Mouse (Mus musculus) cerebellum, adult 2 months (tissue): ENCODE measurements around the gene Tcam1.

Source experiments
- CTCF ChIP-seq: fragments of 200-500 bp; IDR thresholded peaks from 2 replicates; pipeline ENCODE4 v1.5.1; 2011; ENCODE audit warnings: low read depth, mild to moderate bottlenecking, control low read depth, low read length, moderate library complexity, borderline replicate concordance; ENCODE audit not compliant: insufficient read depth
- POLR2A ChIP-seq: fragments of 200-500 bp; IDR thresholded peaks from 2 replicates; pipeline ENCODE4 v1.6.1; 2011; ENCODE audit warnings: low read length, control low read depth, borderline replicate concordance; ENCODE audit not compliant: insufficient read depth

DNA sequence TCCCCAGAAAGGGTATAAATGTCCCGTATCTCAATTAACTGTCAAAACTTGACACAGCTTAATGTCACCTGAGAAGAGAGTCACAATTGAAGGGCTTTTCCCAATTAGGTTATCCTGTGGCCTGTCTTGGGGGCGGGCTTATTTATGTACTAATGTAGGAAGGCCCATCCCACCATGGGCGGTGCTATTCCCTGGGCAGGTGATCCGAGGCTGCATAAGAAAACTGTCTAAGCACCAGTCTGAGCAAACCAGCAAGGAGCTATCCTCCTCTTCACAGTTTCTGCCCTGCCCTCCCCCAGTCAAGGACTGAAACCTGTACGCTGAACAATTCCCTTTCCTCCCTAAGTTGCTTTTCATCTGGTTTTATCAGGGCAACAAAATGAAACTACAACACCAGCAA lies 13.9 kb downstream of the Tcam1 start:
- no peak for TF ChIP-seq CTCF
- TF ChIP-seq POLR2A: no peak
